Mouse (Mus musculus) hematopoietic stem cell, adult 5-6 weeks (primary cell): ENCODE measurements around the gene Lingo1. TPM values are rescaled to one million over a fixed set of nuclear protein-coding genes. Genes with fewer than 3 reads are reported as not detected.

ENCODE experiments used
- ATAC-seq, 2 experiments: fragments of 125-278 bp in 1 of 2; replicated peaks in 1 of 2; 2 replicates each; pipeline ENCODE4 v1.8.0; 2016 to 2017; ENCODE audit warnings: inconsistent platforms in 2 of 2, mild to moderate bottlenecking in 2 of 2, moderate number of reproducible peaks in 2 of 2, low read depth in 1 of 2, moderate TSS enrichment in 1 of 2; ENCODE audit not compliant: low FRiP score in 2 of 2, poor library complexity in 2 of 2, severe bottlenecking in 2 of 2, insufficient read depth in 1 of 2, low TSS enrichment in 1 of 2
- total RNA-seq: library from RNA; stranded (forward); fragments of 172-1452, 232-1000 nt; gene quantifications from 2 replicates; pipeline ENCODE4 v1.2.3, GENCODE M21; 2017

Lingo1 gene
- total RNA-seq, 1 experiment from 2014 or later: not detected

- peak; percentile 42 to 72; a peak in 2 of 4 replicates for ATAC-seq
Observed at GRCm38 (mm10) chr9:56744369-56744768, 51.9 kb downstream of the Lingo1 start.

DNA sequence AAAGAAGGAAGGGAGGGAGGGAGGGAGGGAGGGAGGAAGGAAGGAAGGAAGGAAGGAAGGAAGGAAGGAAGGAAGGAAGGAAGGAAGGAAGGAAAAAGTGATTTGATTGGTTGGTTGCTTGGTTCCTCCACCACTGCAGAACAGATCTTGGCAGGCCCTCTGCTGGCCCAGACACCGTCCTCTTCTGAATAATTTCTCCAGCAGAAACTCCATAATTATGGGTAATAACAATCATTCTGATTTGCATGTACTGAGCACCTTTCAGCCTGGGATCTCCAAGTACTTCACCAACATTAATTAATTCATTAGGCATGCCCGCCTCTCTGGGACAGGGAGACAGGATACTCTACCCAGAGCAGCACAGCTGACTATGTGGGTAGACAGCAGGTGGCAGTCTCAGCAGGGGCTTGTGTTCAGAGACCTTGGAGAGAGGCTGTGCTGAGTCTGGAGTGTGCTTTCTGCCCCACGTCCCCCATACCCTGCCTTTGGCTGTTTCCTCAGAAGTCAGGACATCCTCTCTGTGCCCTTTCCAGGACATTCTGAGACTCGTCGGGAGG, 57.0 kb downstream of the Lingo1 start:
- ATAC-seq: no peak

DNA sequence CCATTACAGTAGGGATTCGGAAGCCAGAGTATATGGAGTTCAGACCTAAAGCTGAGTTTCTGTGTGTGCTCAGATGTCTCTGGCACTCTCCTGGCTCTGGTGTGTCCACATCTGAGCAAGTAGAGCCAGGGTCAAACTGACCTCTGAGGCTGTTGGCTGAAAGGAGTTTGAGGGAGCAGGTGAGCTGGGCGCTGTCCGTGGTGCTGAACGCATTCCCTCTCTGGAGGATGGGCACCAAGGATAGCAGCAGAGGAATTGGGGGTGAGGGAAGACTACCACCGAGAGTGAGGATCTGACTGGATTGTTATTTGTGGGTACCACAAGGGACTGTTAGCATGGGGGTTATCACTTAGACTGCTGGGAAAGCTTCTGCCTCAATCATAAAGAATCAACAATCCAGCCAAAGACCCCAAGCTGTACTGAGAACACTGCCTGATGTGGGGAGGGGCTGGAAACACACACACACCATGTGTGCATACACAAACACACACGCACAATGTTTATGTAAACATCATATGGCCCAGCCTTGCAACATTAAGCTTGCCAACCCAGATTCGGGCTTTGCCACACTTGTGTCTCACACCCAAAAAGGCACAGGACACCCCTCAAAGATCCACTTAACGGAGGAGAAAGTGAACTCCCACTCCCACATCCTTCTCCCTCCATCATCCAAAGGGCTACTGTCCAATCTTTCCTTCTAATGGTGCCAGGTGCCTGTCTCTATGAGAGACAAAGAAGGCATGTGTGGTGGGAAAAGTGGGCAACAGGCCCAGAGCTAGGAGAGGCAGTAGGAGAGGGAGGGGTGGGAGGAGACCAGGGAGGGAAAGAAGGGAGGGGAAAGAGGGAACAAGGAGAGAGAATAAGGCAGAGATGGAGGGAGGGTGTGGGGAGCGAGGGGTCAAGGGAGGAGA, 57.8 kb downstream of the Lingo1 start:
- peak in 1 of 2 experiments; percentile 27; a peak in 1 of 4 replicates for ATAC-seq

GRCm38 (mm10) chr9:56734398-56734797, 61.9 kb downstream of the Lingo1 start:
- no peak for ATAC-seq

- no peak for ATAC-seq
Observed at GRCm38 (mm10) chr9:56730997-56731396, 65.3 kb downstream of the Lingo1 start.

DNA sequence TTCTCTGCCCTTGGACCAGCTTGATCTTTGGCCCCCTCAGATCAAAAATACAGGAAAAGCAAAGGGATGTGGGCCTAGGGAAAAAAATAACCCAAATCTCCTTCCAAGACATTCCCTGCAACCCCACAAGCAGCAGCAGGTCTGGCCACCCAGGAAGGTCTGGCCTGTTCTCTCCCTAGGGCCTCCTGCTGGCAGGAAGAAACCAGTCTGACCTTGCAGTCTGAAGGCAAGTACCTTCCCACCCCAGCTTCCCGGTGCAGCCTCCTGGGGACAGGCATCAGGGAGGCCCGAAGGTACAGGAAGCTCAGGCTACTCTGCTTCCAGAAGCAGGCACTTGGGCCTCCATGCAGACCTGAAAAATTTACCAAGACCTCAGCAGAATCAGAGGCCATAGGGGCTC, 67.1 kb downstream of the Lingo1 start:
- ATAC-seq: no peak

DNA sequence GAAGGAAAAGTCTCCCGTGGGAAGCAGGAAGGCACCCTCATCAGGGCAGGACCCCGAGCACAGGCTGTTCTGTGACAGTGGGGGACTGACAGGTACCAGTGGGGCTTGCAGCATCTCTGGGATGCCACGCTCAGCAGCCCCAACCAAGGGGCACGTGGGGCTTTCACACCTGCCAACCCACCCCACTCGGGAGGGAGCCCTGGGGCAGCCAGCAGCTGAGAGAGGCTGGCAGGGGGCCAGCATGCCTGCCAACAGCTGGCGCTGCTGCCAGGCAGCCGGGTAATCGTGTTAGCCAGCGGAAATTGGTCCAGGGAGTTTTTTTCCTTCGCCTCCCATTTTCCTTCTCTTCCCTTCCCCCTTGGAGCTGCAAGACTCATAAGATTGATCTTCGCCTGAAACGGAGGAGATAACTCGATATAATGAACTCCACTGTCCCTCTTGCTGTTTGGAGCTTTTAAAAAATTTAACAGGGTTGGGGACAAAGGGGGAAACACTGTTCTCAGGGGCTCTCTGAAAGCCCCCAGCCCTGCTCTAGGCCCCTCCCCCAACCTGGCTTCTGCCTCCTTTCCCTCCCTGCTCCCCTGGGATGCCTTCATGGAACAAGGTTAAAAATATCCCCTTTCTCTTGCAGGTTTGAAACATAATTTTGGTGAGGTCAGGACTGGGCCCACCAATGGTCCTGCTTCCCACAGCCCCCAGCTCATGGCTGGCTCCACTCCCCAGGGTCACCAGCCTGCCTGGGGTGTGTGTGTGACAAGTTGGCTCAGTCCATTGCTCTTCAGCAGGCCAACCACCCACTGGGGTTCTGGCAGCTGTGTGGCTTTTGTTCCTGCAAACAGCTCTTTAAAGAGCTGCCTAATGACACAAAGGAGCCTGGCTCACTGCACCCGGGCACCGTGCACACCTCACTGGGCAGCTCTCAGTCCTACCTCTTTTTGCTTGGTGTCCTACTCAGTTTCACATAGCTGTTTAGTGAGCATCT, 68.3 kb downstream of the Lingo1 start:
- no peak for ATAC-seq

DNA sequence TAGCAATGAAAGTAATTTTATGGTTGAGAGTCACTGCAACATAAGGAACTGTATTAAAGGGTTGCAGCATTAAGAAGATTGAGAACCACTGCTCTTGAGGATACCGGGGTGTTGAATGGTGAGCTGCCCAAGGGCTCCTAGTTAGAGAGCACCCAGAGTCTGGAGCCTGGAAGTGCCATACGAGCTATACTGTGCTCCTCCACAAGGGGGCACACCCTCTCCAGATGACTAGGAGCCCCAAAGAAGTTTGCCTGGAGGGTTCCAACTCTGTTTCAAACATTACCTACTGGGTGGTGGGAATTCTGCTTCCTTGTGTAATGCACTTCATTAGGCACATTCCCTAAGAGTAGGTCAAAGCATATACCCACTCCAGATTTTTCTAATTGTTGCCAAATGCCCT, 70.5 kb downstream of the Lingo1 start:
- ATAC-seq: peak in 1 of 2 experiments; percentile 63; a peak in 2 of 4 replicates

GRCm38 (mm10) chr9:56722089-56722825, 74.0 kb downstream of the Lingo1 start:
- no peak for ATAC-seq

DNA sequence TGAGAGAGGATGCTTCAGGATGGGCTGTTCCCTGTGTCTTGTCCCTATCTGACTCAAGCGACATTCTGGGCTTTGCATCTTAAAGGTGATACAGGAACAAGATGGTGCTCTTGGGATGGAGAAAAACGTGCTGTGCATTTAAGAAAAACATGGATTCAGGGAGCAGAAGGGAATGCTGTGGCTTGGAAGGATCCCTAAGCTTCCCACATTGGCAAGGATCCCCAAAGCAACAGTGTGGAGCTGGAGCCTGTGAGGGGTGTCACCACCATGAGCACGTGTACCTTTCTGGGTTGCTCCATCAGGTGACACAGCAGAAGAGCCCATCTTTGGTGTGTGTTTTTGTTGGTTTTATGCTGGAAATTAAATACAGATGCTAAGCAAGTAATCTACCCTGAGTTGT, 77.3 kb downstream of the Lingo1 start:
- no peak for ATAC-seq

GRCm38 (mm10) chr9:56716565-56716964, 79.7 kb downstream of the Lingo1 start:
- no peak for ATAC-seq

GRCm38 (mm10) chr9:56716066-56716465, 80.2 kb downstream of the Lingo1 start:
- ATAC-seq: no peak

DNA sequence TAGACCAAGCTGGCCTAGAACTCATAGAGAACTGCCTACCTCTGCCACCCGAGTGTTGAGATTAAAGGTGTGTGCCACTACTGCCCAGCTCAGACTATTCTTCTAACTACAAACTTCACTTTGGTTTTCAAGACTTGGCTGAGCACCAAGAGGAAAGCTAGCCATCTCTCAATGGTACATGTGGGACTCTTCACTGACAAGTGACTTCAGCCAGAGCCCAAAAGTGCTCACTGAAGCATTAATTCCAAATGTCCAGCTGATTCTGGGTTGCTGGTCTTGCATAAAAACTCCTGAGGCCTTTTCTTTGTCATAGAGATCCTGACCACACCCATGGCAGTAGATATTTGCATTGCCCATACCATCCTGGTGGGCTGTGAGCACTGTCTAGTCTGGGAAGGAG, 81.9 kb downstream of the Lingo1 start:
- no peak for ATAC-seq

DNA sequence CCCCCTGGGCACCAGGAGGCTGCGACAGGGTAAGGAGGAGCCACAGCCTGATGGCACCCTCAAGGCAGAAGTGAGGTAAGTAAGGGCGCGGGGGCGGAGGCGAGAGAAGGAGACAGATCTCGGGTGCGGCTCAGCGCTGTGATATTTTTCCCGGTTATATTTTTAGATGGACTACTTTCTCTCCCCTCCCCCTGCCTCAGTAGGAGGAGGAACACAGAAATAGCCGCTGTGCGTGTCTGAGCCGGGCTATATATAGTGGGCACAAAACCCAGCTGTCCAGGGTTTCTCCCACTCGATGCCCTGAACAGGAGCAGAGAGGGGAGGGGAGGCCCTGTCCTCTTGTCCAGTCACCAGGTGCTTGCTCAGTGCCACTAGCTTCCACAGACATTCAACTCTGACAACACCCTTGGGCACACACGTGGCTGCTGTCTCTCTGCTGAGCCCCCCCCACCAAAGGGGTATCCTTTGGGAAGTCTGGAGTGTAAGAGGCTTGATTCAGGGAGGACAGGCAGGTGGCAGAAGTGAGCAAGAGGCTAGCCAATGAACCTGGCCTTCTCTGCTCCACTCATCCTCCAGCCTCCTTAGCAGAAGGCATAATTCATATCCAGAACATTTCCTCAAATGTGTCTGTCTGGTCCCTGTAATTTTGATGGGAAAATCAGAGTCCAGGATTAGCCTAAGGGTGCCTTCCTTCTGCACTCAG, 83.5 kb downstream of the Lingo1 start:
- no peak for ATAC-seq

DNA sequence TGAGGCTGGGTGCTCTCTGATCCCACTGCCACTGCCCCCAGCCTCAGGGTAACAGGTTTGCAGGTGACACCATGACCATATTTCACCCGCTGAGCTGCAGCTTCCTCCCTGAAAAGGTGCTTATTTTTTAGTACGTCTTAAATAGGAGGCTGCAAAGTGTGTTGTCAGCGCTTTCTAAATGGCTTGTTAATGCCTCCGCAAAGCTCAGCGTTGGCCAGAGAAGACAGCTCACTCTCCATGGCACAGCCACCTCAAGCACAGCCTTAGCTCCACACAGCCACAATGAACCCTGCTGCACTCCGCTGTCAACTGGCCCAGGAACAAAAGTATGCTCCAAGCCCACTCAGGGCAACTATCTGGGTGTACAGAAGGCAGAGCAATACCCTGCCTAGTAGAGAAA, 85.3 kb downstream of the Lingo1 start:
- no peak for ATAC-seq

DNA sequence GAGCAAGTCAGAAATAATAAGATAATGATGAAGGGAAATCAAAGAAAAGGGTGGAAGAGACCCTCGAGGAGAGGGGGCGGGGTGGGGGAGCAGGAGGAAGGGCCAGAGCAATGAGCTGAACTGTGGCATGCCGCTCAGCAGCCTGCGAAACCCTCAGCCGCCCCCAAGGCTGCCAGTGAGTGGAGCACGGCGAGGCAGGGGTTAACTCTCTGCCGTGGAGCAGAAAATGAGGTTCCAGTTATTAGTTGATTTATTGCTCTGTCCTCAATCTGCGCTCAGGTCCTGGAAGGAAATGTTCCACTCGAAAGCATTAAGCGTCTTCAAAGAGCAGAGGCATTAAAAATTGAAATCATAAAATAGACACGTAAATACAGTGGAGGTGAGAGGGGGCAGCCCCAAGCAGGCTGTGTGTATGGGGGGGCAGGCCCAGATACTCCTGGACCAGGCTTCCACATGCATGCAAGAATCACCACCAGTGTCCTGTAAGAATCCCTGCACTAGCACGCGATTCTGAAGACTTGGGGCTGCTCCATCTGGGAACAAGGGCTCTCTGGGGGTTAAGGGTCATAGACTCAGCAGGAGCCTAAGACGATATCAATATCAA, 89.7 kb downstream of the Lingo1 start:
- ATAC-seq: no peak
